Mouse (Mus musculus) midbrain, embryonic 11.5 days (tissue): ENCODE measurements at regions not wholly inside any gene's neighbourhood (a gene's known extent, or its start where the extent isn't known, plus 50 kb on each side); places are given as distances from the start of the nearest gene placed in this dataset.

Experiments used
- ATAC-seq: fragments of 200-750 bp; cut with Nextera tagmentation; 2 replicates; pipeline ENCODE4 v1.8.0; 2017; ENCODE audit warnings: moderate TSS enrichment, moderate library complexity; ENCODE audit not compliant: low FRiP score
- DNase-seq: peaks from one replicate; pipeline ENCODE4 v3.0.0; 2015; ENCODE audit warnings: low spot score; ENCODE audit errors: missing footprints
- H3K27ac ChIP-seq: fragments of 300-500 bp; sonication (generic); 2 replicates; pipeline ENCODE4 v1.5.1; 2014; ENCODE audit warnings: low read depth, low read length
- H3K27me3 ChIP-seq: fragments of 300-500 bp; sonication (generic); 2 replicates; pipeline ENCODE4 v1.6.1; 2014; ENCODE audit warnings: mild to moderate bottlenecking, low read length, moderate library complexity, mixed read lengths; ENCODE audit not compliant: control insufficient read depth, insufficient read depth
- H3K36me3 ChIP-seq: fragments of 300-500 bp; sonication (generic); 2 replicates; pipeline ENCODE4 v1.6.1; 2014; ENCODE audit warnings: mild to moderate bottlenecking, low read length, moderate library complexity, mixed read lengths; ENCODE audit not compliant: control insufficient read depth, insufficient read depth
- H3K4me1 ChIP-seq: fragments of 300-500 bp; sonication (generic); 2 replicates; pipeline ENCODE4 v1.6.1; 2014; ENCODE audit warnings: low read length; ENCODE audit not compliant: control insufficient read depth, insufficient read depth
- H3K4me2 ChIP-seq: fragments of 300-500 bp; sonication (generic); 2 replicates; pipeline ENCODE4 v1.6.1; 2014; ENCODE audit warnings: mild to moderate bottlenecking, moderate library complexity
- H3K4me3 ChIP-seq: fragments of 300-500 bp; sonication (generic); 2 replicates; pipeline ENCODE4 v1.5.1; 2014; ENCODE audit warnings: low read depth, low read length
- H3K9ac ChIP-seq: fragments of 300-500 bp; sonication (generic); 2 replicates; pipeline ENCODE4 v1.6.1; 2014; ENCODE audit warnings: low read length
- H3K9me3 ChIP-seq: fragments of 300-500 bp; sonication (generic); 2 replicates; pipeline ENCODE4 v1.6.1; 2016; ENCODE audit warnings: low read length; ENCODE audit not compliant: control insufficient read depth
- WGBS: fragments of 180-500 bp; shearing (Covaris S2); extraction: QIAGEN DNeasy Blood & Tissue Kit; methylation state at CpG from one replicate; pipeline ENCODE4 v1.1.7; 2014; 5-methylcytosine and 5-hydroxymethylcytosine counted together

GRCm38 (mm10) chr6:93272206-93272605 lies 328.9 kb upstream of the Adamts9 start:
- Histone ChIP-seq H3K27me3 (no peaks in the 10 kb centered on the region), H3K9ac (no peak overlapping the region), H3K27ac (no peak overlapping the region), H3K9me3 (no peaks in the 10 kb centered on the region), H3K4me1 (no peaks in the 10 kb centered on the region), H3K4me3 (no peak overlapping the region), H3K36me3 (no peaks in the 10 kb centered on the region), H3K4me2 (no peak overlapping the region)
- WGBS: 68% methylated on average over 4 of the region's 4 CpGs
- DNase-seq: no peak
- no peak for ATAC-seq

DNA sequence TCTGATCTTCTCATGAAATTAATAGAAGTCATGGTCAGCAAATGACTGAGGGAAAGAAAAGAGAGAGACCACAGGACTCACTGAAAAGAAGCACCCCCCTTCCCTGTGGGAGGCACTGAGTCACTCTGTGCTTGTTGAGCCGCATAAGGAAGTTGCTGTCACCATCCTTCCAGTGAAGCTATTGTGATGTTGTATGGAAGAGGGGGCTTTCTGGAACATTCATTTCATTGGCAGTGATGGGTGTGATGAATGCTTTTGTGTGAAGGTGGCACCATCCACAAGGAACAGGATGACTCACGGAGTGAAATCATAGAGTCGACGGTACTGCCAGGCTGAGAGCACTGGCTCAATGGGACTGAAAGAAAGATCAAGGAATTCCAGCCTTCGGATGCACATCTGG lies 323.5 kb upstream of the Adamts9 start:
- H3K9ac ChIP-seq: no peak overlapping the region
- 89% methylated on average over 5 of the region's 5 CpGs for WGBS

DNA sequence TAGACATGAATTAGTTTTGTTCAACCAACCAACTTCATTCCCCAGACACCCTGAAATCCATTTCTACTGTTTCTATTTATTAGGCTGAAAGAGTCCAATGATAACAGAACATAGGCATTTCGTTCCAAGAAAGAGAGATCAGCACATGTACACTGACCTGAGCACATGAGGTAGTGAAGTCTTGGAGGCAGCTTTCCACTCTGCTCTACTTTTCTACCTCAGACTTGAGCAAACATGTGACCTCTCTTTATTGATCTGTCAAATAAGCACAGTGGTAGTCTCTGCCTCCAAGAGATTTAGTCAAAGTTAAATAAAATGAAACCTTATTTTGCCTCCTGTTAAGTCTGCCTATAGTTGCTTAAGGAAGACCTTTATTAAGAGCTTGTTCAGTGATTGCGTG lies 321.9 kb upstream of the Adamts9 start:
- DNase-seq: no peak
- Histone ChIP-seq H3K4me3 (no peak overlapping the region), H3K4me1 (no peaks in the 10 kb centered on the region), H3K9me3 (no peaks in the 10 kb centered on the region), H3K4me2 (no peak overlapping the region), H3K9ac (no peak overlapping the region), H3K27me3 (no peaks in the 10 kb centered on the region), H3K27ac (no peak overlapping the region), H3K36me3 (no peaks in the 10 kb centered on the region)
- ATAC-seq: no peak
- WGBS: 89% methylated on average over 2 of the region's 2 CpGs

More for the DNA sequence above, 323.5 kb upstream of the Adamts9 start:
- Histone ChIP-seq H3K9me3 (no peaks in the 10 kb centered on the region), H3K36me3 (no peaks in the 10 kb centered on the region), H3K4me3 (no peak overlapping the region), H3K27ac (no peak overlapping the region), H3K27me3 (no peaks in the 10 kb centered on the region), H3K4me1 (no peaks in the 10 kb centered on the region), H3K4me2 (no peak overlapping the region)
- ATAC-seq: no peak
- no peak for DNase-seq

DNA sequence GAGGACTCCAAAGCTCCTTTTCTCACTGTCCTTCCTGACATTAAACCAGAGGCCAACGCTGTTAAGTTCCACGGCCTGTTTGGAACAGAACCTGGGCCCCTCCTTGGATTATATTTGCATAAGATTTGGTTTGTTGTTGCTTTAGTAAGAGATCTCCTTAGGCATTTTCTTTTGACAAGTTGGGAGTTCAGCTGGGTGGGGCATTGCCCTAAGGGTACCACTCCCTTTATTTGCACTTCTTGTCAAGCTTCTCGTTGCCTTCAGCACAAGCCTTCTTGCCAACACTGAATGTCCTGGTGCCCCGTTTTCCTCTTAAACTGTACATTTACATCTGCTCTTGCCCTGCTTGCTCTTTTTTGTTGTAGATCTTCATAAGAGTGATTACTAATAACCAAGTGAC lies 317.5 kb upstream of the Adamts9 start:
- H3K9me3 ChIP-seq: no peaks in the 10 kb centered on the region
- 91% methylated on average over 4 of the region's 4 CpGs for WGBS
- no peak overlapping the region for H3K4me3 ChIP-seq
- ATAC-seq (no peak), DNase-seq (no peak)
- H3K27me3 ChIP-seq: no peaks in the 10 kb centered on the region
- no peak overlapping the region for H3K4me2 ChIP-seq
- H3K36me3 ChIP-seq: no peaks in the 10 kb centered on the region
- H3K27ac ChIP-seq: no peak overlapping the region
- no peak overlapping the region for H3K9ac ChIP-seq
- no peaks in the 10 kb centered on the region for H3K4me1 ChIP-seq

- H3K4me2 ChIP-seq: no peak overlapping the region
- ATAC-seq (no peak), DNase-seq (no peak)
- 87% methylated on average over 5 of the region's 5 CpGs for WGBS
- no peaks in the 10 kb centered on the region for H3K4me1 ChIP-seq
- H3K27ac ChIP-seq: no peak overlapping the region
- H3K36me3 ChIP-seq: no peaks in the 10 kb centered on the region
- no peak overlapping the region for H3K4me3 ChIP-seq
- no peaks in the 10 kb centered on the region for H3K9me3 ChIP-seq
- H3K9ac ChIP-seq: no peak overlapping the region
- H3K27me3 ChIP-seq: no peaks in the 10 kb centered on the region
Measured at GRCm38 (mm10) chr6:93257130-93257841, 314.0 kb upstream of the Adamts9 start.

DNA sequence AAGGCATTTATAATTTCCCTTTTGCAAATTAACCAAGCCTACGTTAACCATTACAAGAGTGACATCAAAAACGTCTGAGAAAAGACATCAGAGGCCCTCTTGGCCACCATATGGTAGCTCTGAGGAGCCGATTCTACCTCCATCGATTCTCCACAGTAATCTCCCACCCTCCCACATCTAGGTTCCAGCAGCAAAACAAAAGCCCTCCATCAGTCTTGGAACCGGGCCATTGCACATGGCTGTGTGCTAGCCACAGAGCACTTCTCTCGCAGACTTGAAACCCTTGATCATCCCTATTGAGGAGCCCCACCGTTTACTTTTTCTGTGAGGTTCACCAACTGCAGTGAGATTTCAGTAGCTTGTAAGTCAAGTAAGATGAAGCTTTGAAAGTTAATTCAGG lies 310.5 kb upstream of the Adamts9 start:
- no peaks in the 10 kb centered on the region for H3K36me3 ChIP-seq

DNA sequence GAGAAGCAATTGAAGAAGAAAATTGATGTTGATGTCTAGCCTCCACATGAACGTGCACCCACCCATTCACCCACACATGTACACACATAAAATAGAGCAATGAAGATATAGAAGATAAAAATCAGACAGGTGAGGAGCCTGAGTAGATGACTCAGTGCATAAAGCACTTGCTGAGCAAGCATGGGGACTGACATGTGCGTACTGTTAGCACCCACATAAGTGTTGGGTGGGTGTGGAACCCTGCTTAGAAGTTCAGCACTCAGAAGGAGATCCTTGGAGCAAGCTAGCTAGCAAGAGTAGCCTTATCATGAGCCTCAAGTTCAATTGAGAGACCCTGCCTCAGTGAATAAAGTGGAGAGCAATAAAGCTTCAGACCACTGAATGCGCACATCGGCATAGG lies 305.7 kb upstream of the Adamts9 start:
- Histone ChIP-seq H3K27me3 (no peaks in the 10 kb centered on the region), H3K9me3 (no peaks in the 10 kb centered on the region), H3K4me3 (no peak overlapping the region), H3K4me1 (no peaks in the 10 kb centered on the region), H3K27ac (no peak overlapping the region), H3K36me3 (no peaks in the 10 kb centered on the region), H3K4me2 (no peak overlapping the region), H3K9ac (no peak overlapping the region)
- no peak for ATAC-seq
- DNase-seq: no peak
- 85% methylated on average over 4 of the region's 4 CpGs for WGBS

More for the DNA sequence above, 310.5 kb upstream of the Adamts9 start:
- Histone ChIP-seq H3K4me1 (no peaks in the 10 kb centered on the region), H3K27me3 (no peaks in the 10 kb centered on the region), H3K4me3 (no peak overlapping the region), H3K9ac (no peak overlapping the region), H3K9me3 (no peaks in the 10 kb centered on the region), H3K27ac (no peak overlapping the region), H3K4me2 (no peak overlapping the region)
- ATAC-seq (no peak), DNase-seq (no peak)
- 81% methylated on average over 7 of the region's 7 CpGs for WGBS

DNA sequence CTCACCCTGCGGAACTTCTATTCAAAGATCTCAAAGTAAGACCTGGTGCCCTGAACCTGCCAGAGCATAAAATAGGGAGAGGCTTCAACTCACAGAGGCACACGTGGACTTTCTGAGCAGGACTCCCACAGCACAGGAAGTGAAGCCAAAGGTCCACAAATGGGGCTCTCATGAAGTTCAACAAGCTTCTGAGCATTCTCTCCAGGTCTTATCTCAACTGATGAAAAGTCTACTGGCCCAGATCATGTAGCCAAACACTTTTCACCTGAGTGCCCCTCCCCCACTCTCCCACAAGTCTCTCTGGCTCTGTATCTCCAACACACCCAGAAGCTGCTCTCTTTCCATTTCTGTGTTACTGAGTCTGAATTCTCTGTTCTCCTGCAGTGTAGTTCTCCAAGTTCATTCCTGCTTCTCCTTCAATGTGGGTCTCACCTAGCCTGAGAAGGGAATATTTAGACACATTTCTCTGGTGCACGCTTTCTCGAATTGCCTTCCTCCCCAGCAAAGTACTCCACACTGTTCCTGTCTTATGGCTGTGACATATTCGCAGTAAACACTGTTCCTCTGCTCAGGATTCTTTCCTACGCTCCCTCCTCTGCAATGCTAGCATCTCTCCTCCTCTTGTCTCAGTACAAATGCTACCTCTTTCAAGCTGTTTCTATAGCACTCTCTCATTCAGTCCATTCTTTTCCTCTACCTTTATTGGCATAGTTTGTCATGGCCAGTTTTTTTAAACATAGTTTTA lies 303.4 kb upstream of the Adamts9 start:
- WGBS: 83% methylated on average over 6 of the region's 6 CpGs
- no peak overlapping the region for H3K9ac ChIP-seq

DNA sequence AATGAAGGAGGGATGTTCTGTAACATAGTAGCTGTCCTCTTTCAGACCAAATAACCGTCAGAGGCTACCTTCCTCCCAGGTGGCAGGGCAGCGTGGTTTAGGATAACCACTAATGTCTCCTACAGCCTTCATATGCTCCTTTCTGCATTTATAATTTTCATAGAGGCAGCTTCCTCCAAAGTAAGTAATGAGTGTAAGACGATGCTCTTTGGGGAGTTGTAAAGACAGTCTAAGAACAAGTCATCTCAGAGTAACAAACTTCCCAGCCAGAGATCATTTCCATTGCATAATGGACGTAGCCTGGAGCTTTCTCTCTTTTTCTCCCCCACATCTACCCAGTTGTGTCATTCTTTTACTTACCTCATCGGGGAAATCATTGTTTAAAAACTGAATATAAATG lies 292.3 kb upstream of the Adamts9 start:
- 73% methylated on average over 5 of the region's 5 CpGs for WGBS
- Histone ChIP-seq H3K4me2 (no peak overlapping the region), H3K4me1 (no peaks in the 10 kb centered on the region), H3K36me3 (no peaks in the 10 kb centered on the region), H3K27ac (no peak overlapping the region), H3K27me3 (no peaks in the 10 kb centered on the region), H3K4me3 (no peak overlapping the region), H3K9me3 (no peaks in the 10 kb centered on the region), H3K9ac (no peak overlapping the region)
- DNase-seq: no peak
- no peak for ATAC-seq

More for the DNA sequence above, 303.4 kb upstream of the Adamts9 start:
- H3K27me3 ChIP-seq: no peaks in the 10 kb centered on the region
- no peak for ATAC-seq
- H3K27ac ChIP-seq: no peak overlapping the region
- H3K4me1 ChIP-seq: no peaks in the 10 kb centered on the region
- H3K9me3 ChIP-seq: no peaks in the 10 kb centered on the region; the same call in 1 of the 2 replicates
- DNase-seq: no peak
- no peak overlapping the region for H3K4me3 ChIP-seq
- H3K36me3 ChIP-seq: no peaks in the 10 kb centered on the region
- no peak overlapping the region for H3K4me2 ChIP-seq
